Mouse (Mus musculus): Measurements from ENCODE around the gene Prelp. TPM values are rescaled to one million over a fixed set of nuclear protein-coding genes. Genes with fewer than 3 reads are reported as not detected.

The Prelp gene
- polyA plus RNA-seq, 1 experiment from 2014 or later = 6.4 TPM

- 93% methylated on average over 3 of the region's 3 CpGs for WGBS
- Histone ChIP-seq H3K27ac (ENCODE audit: low read length) (peak overlapping the region; percentile 9; the same call in 1 of the 2 replicates), H3K9me3 (ENCODE audit: low read length) (no peaks in the 10 kb centered on the region), H3K27me3 (replicated peaks; ENCODE audit: insufficient read depth, low read length) (no peaks in the 10 kb centered on the region), H3K4me3 (ENCODE audit: low read depth, low read length) (no peak overlapping the region), H3K4me2 (replicated peaks; ENCODE audit: low read depth, low read length) (no peak overlapping the region), H3K4me1 (ENCODE audit: insufficient read depth, low read depth, low read length) (peaks cover 2% of the 10 kb centered on the region; the same call in 1 of the 2 replicates), H3K36me3 (ENCODE audit: insufficient read depth, low read length) (no peaks in the 10 kb centered on the region), H3K9ac (replicated peaks; ENCODE audit: low read depth) (no peak overlapping the region)
- DNase-seq (ENCODE audit: low spot score) (peak; percentile 29), ATAC-seq (no peak)
- TF ChIP-seq CTCF (IDR thresholded peaks at IDR 0.05) (no peak), EP300 (IDR thresholded peaks at IDR 0.05) (no peak)
Measured at GRCm38 (mm10) chr1:133940481-133941092, 19.4 kb upstream of the Prelp start.

GRCm38 (mm10) chr1:133939708-133940107 is 18.5 kb upstream of the Prelp start:
- Histone ChIP-seq H3K27me3 (replicated peaks; ENCODE audit: insufficient read depth, low read length) (no peaks in the 10 kb centered on the region), H3K4me2 (replicated peaks; ENCODE audit: low read depth, low read length) (no peak overlapping the region), H3K9me3 (ENCODE audit: low read length) (no peaks in the 10 kb centered on the region), H3K9ac (replicated peaks; ENCODE audit: low read depth) (no peak overlapping the region), H3K36me3 (ENCODE audit: insufficient read depth, low read length) (no peaks in the 10 kb centered on the region), H3K4me3 (ENCODE audit: low read depth, low read length) (no peak overlapping the region), H3K27ac (ENCODE audit: low read length) (no peak overlapping the region), H3K4me1 (ENCODE audit: insufficient read depth, low read depth, low read length) (peaks cover 2% of the 10 kb centered on the region; the same call in 1 of the 2 replicates)
- DNase-seq (ENCODE audit: low spot score) (no peak), ATAC-seq (no peak)
- TF ChIP-seq CTCF (IDR thresholded peaks at IDR 0.05) (no peak), EP300 (IDR thresholded peaks at IDR 0.05) (no peak)
- 84% methylated on average over 8 of the region's 8 CpGs for WGBS

GRCm38 (mm10) chr1:133936169-133936568 is 15.0 kb upstream of the Prelp start:
- no peaks in the 10 kb centered on the region for H3K36me3 ChIP-seq (ENCODE audit: insufficient read depth, low read length)
- 89% methylated on average over 3 of the region's 3 CpGs for WGBS
- H3K4me3 ChIP-seq (ENCODE audit: low read depth, low read length) = no peak overlapping the region
- no peaks in the 10 kb centered on the region for H3K27me3 ChIP-seq (replicated peaks; ENCODE audit: insufficient read depth, low read length)
- no peak for TF ChIP-seq EP300 (IDR thresholded peaks at IDR 0.05)
- peak; percentile 44 for TF ChIP-seq CTCF (IDR thresholded peaks at IDR 0.05)
- no peak overlapping the region for H3K4me2 ChIP-seq (replicated peaks; ENCODE audit: low read depth, low read length)
- ATAC-seq (no peak), DNase-seq (ENCODE audit: low spot score) (no peak)
- H3K9me3 ChIP-seq (ENCODE audit: low read length) = no peaks in the 10 kb centered on the region
- H3K4me1 ChIP-seq (ENCODE audit: insufficient read depth, low read depth, low read length) = no peaks in the 10 kb centered on the region; the same call in 1 of the 2 replicates
- H3K9ac ChIP-seq (replicated peaks; ENCODE audit: low read depth) = no peak overlapping the region
- no peak overlapping the region for H3K27ac ChIP-seq (ENCODE audit: low read length)

GRCm38 (mm10) chr1:133934354-133934963 is 13.2 kb upstream of the Prelp start:
- H3K27me3 ChIP-seq (replicated peaks; ENCODE audit: insufficient read depth, low read length) = no peaks in the 10 kb centered on the region
- no peak overlapping the region for H3K4me3 ChIP-seq (ENCODE audit: low read depth, low read length)
- no peaks in the 10 kb centered on the region for H3K4me1 ChIP-seq (ENCODE audit: insufficient read depth, low read depth, low read length)
- no peak overlapping the region for H3K9ac ChIP-seq (replicated peaks; ENCODE audit: low read depth)
- no peaks in the 10 kb centered on the region for H3K36me3 ChIP-seq (ENCODE audit: insufficient read depth, low read length)
- WGBS = 61% methylated on average over 10 of the region's 10 CpGs
- TF ChIP-seq CTCF (IDR thresholded peaks at IDR 0.05) (no peak), EP300 (IDR thresholded peaks at IDR 0.05) (no peak)
- DNase-seq (ENCODE audit: low spot score) (no peak), ATAC-seq (peak; percentile 50)
- H3K27ac ChIP-seq (ENCODE audit: low read length) = peak overlapping the region; percentile 9; the same call in 1 of the 2 replicates
- H3K4me2 ChIP-seq (replicated peaks; ENCODE audit: low read depth, low read length) = no peak overlapping the region
- no peaks in the 10 kb centered on the region for H3K9me3 ChIP-seq (ENCODE audit: low read length)

GRCm38 (mm10) chr1:133933301-133934195 is 12.3 kb upstream of the Prelp start:
- no peaks in the 10 kb centered on the region for H3K9me3 ChIP-seq (ENCODE audit: low read length)
- H3K4me2 ChIP-seq (replicated peaks; ENCODE audit: low read depth, low read length) = no peak overlapping the region
- no peaks in the 10 kb centered on the region for H3K4me1 ChIP-seq (ENCODE audit: insufficient read depth, low read depth, low read length)
- no peak for ATAC-seq
- no peak overlapping the region for H3K4me3 ChIP-seq (ENCODE audit: low read depth, low read length)
- no peak overlapping the region for H3K27ac ChIP-seq (ENCODE audit: low read length)
- H3K9ac ChIP-seq (replicated peaks; ENCODE audit: low read depth) = no peak overlapping the region
- DNase-seq (ENCODE audit: low spot score) = no peak
- H3K36me3 ChIP-seq (ENCODE audit: insufficient read depth, low read length) = no peaks in the 10 kb centered on the region
- no peak for TF ChIP-seq EP300 (IDR thresholded peaks at IDR 0.05)
- no peak for TF ChIP-seq CTCF (IDR thresholded peaks at IDR 0.05)
- 55% methylated on average over 14 of the region's 14 CpGs for WGBS
- no peaks in the 10 kb centered on the region for H3K27me3 ChIP-seq (replicated peaks; ENCODE audit: insufficient read depth, low read length)

GRCm38 (mm10) chr1:133929980-133930379 is 8.8 kb upstream of the Prelp start:
- ATAC-seq (no peak), DNase-seq (ENCODE audit: low spot score) (no peak)
- WGBS = 38% methylated on average over 3 of the region's 3 CpGs
- no peaks in the 10 kb centered on the region for H3K36me3 ChIP-seq (ENCODE audit: insufficient read depth, low read length)
- H3K27ac ChIP-seq (ENCODE audit: low read length) = no peak overlapping the region
- H3K4me3 ChIP-seq (ENCODE audit: low read depth, low read length) = no peak overlapping the region
- TF ChIP-seq EP300 (IDR thresholded peaks at IDR 0.05) (no peak), CTCF (IDR thresholded peaks at IDR 0.05) (no peak)
- no peaks in the 10 kb centered on the region for H3K4me1 ChIP-seq (ENCODE audit: insufficient read depth, low read depth, low read length)
- H3K4me2 ChIP-seq (replicated peaks; ENCODE audit: low read depth, low read length) = no peak overlapping the region
- no peaks in the 10 kb centered on the region for H3K27me3 ChIP-seq (replicated peaks; ENCODE audit: insufficient read depth, low read length)
- H3K9ac ChIP-seq (replicated peaks; ENCODE audit: low read depth) = no peak overlapping the region
- no peaks in the 10 kb centered on the region for H3K9me3 ChIP-seq (ENCODE audit: low read length)
